8 mouse cellular contexts compared by ENCODE assay signal in genomic region chr10:26752064-26752928, GRCm38 (mm10). TPM values are rescaled to one million over a fixed set of nuclear protein-coding genes. Genes with fewer than 3 reads are reported as not detected.
DNase-seq lines count a peak whose midpoint lies in the region; ATAC-seq and TF ChIP-seq lines count a peak whose summit lies in the region.

No protein-coding gene starts in this region.

- peak; percentile 38; the same call in 1 of the 2 replicates for ATAC-seq in intestine, embryonic 16.5 days
- peak; percentile 91 for ATAC-seq in midbrain, embryonic 11.5 days (ENCODE audit: low FRiP score)

- no peaks in the 10 kb centered on the region for H3K9me3 ChIP-seq in heart, embryonic 10.5 days
- H3K9me3 ChIP-seq in intestine, embryonic 16.5 days (ENCODE audit: control insufficient read depth, low read length) = no peaks in the 10 kb centered on the region
- no peaks in the 10 kb centered on the region for H3K9me3 ChIP-seq in midbrain, embryonic 11.5 days (ENCODE audit: control insufficient read depth, low read length)

- no peaks in the 10 kb centered on the region for H3K79me2 ChIP-seq in heart, adult 2 months (replicated peaks; ENCODE audit: control insufficient read depth, insufficient read depth, low read length)

- intact Hi-C loops in heart, adult 2 months (cut with DNase I) = loop anchor here (5.0 to 10.0 kb wide), 2 partner anchors 40 to 377 kb away; partner anchors contain the start of gene L3mbtl3

- H3K4me1 ChIP-seq in heart, adult 2 months (ENCODE audit: control insufficient read depth, insufficient read depth, low read length) = peaks cover 1% of the 10 kb centered on the region; the same call in 1 of the 2 replicates
- no peaks in the 10 kb centered on the region for H3K4me1 ChIP-seq in heart, embryonic 10.5 days
- no peaks in the 10 kb centered on the region for H3K4me1 ChIP-seq in intestine, embryonic 16.5 days (ENCODE audit: control insufficient read depth, insufficient read depth, low read length)
- peaks cover 4% of the 10 kb centered on the region; the same call in 1 of the 2 replicates for H3K4me1 ChIP-seq in midbrain, embryonic 11.5 days (ENCODE audit: control insufficient read depth, insufficient read depth, low read length)

- TF ChIP-seq POLR2A in heart, adult 2 months (IDR thresholded peaks at IDR 0.05; ENCODE audit: insufficient read depth, low read depth, low read length) = no peak

- H3K4me3 ChIP-seq in heart, adult 2 months = no peak overlapping the region
- H3K4me3 ChIP-seq in heart, embryonic 10.5 days = no peak overlapping the region
- no peak overlapping the region for H3K4me3 ChIP-seq in intestine, embryonic 16.5 days (ENCODE audit: low read length)
- no peak overlapping the region for H3K4me3 ChIP-seq in midbrain, embryonic 11.5 days (ENCODE audit: low read depth, low read length)

- TF ChIP-seq EP300 in heart, adult 2 months (IDR thresholded peaks at IDR 0.05; ENCODE audit: insufficient read depth, low read depth, low read length) = no peak

- TF ChIP-seq CTCF in heart, adult 2 months (IDR thresholded peaks at IDR 0.05) = peak; percentile 79

- H3K4me2 ChIP-seq in intestine, embryonic 16.5 days (ENCODE audit: low read depth, low read length) = no peak overlapping the region
- 0 out of 2 replicates have a peak overlapping the region, but pooled peaks have one; percentile 3 for H3K4me2 ChIP-seq in midbrain, embryonic 11.5 days

- DNase-seq in heart, adult 2 months = peak; percentile 53 to 61
- DNase-seq in heart, embryonic 10.5 days (ENCODE audit: low spot score) = no peak
- DNase-seq in cerebellum, adult 8-10 months = peak; percentile 10
- DNase-seq in frontal cortex, postnatal 36 days (ENCODE audit: low spot score in 2 of 2) = peak; percentile 46 to 68
- DNase-seq in left cerebral cortex, adult 9 months (ENCODE audit: low spot score in 2 of 2) = peak; percentile 57 to 81
- peak; percentile 93 for DNase-seq in midbrain, embryonic 11.5 days (ENCODE audit: low spot score, missing footprints)
- peak; percentile 21 to 72 for DNase-seq in spleen, postnatal 4 days (ENCODE audit: low spot score in 2 of 2)

- H3K36me3 ChIP-seq in heart, adult 2 months (ENCODE audit: control insufficient read depth, insufficient read depth, low read length) = no peaks in the 10 kb centered on the region
- H3K36me3 ChIP-seq in heart, embryonic 10.5 days = no peaks in the 10 kb centered on the region
- H3K36me3 ChIP-seq in intestine, embryonic 16.5 days (ENCODE audit: control insufficient read depth, insufficient read depth, low read length) = no peaks in the 10 kb centered on the region
- no peaks in the 10 kb centered on the region for H3K36me3 ChIP-seq in midbrain, embryonic 11.5 days (ENCODE audit: control insufficient read depth, insufficient read depth, low read length)

- H3K27me3 ChIP-seq in heart, adult 2 months (ENCODE audit: control insufficient read depth, insufficient read depth, low read length) = no peaks in the 10 kb centered on the region
- H3K27me3 ChIP-seq in heart, embryonic 10.5 days (ENCODE audit: insufficient read depth, poor library complexity, severe bottlenecking) = no peaks in the 10 kb centered on the region
- H3K27me3 ChIP-seq in intestine, embryonic 16.5 days (replicated peaks; ENCODE audit: control insufficient read depth, insufficient read depth, low read length) = no peaks in the 10 kb centered on the region
- no peaks in the 10 kb centered on the region for H3K27me3 ChIP-seq in midbrain, embryonic 11.5 days (ENCODE audit: control insufficient read depth, insufficient read depth, low read length)

- H3K27ac ChIP-seq in heart, adult 2 months = peak overlapping the region; percentile 30; the same call in 1 of the 2 replicates
- no peak overlapping the region for H3K27ac ChIP-seq in heart, embryonic 10.5 days
- no peak overlapping the region for H3K27ac ChIP-seq in intestine, embryonic 16.5 days (ENCODE audit: low read length)
- H3K27ac ChIP-seq in midbrain, embryonic 11.5 days (ENCODE audit: low read depth, low read length) = peak overlapping the region; percentile 40

- H3K9ac ChIP-seq in heart, adult 2 months (ENCODE audit: low read depth, low read length) = no peak overlapping the region
- no peak overlapping the region for H3K9ac ChIP-seq in intestine, embryonic 16.5 days (ENCODE audit: low read depth, low read length)
- H3K9ac ChIP-seq in midbrain, embryonic 11.5 days (ENCODE audit: low read length) = peak overlapping the region; percentile 40; the same call in 1 of the 2 replicates

- 69% methylated on average over 16 of the region's 16 CpGs for WGBS in heart, adult 2 months
- 72% methylated on average over 16 of the region's 16 CpGs for WGBS in heart, embryonic 10.5 days
- WGBS in intestine, embryonic 16.5 days = 65% methylated on average over 16 of the region's 16 CpGs
- 41% methylated on average over 16 of the region's 16 CpGs for WGBS in midbrain, embryonic 11.5 days

RNA-seq across cellular contexts. Expression of gene Arhgap18, which starts 0.9 kb away (rescaled TPM):
- 10 to 100 TPM; 13.3 to 14.5 TPM for total RNA-seq in heart, adult 2 months (2021)
- 4.1 and 9.0 TPM in 2 replicates for polyA plus RNA-seq in heart, adult 2 months (2012; rRNA removed)
- polyA plus RNA-seq in heart, embryonic 10.5 days (2016; fragmentation: Nextera tagmentation; extraction: Ambion mirVana) = 12.8 and 22.7 TPM in 2 replicates
- polyA plus RNA-seq in intestine, embryonic 16.5 days (2015; fragmentation: Nextera tagmentation; extraction: Ambion mirVana) = 48.8 and 48.9 TPM in 2 replicates
- polyA plus RNA-seq in midbrain, embryonic 11.5 days (2014; fragmentation: Nextera tagmentation; extraction: Ambion mirVana) = 14.3 and 14.9 TPM in 2 replicates

Comparison
In these comparisons a context has a peak if more than half of its experiments do, and no peak if none do; other contexts are left out.
1. H3K27ac ChIP-seq: peak in heart, adult 2 months (single experiment) and midbrain, embryonic 11.5 days (single experiment); none in heart, embryonic 10.5 days (single experiment) and intestine, embryonic 16.5 days (single experiment).